Mouse (Mus musculus) neural tube, embryonic 15.5 days (tissue): Measurements from ENCODE around the gene Gm20792. TPM values are rescaled to one million over a fixed set of nuclear protein-coding genes. Genes with fewer than 3 reads are reported as not detected.
"Not testable (repeated sequence)": the region's sequence is repeated elsewhere in the genome, so short reads cannot be mapped to it uniquely, and the experiment has no call there.

ENCODE experiments used
- ATAC-seq: fragments of 200-750 bp; cut with Nextera tagmentation; 2 replicates; pipeline ENCODE4 v1.8.0; 2017; ENCODE audit warnings: mild to moderate bottlenecking, moderate TSS enrichment, moderate library complexity; ENCODE audit not compliant: low FRiP score
- H3K27ac ChIP-seq: fragments of 300-500 bp; sonication (generic); replicated peaks from 2 replicates; pipeline ENCODE4 v1.5.1; 2015; ENCODE audit warnings: mild to moderate bottlenecking, inconsistent platforms
- H3K27me3 ChIP-seq: fragments of 300-500 bp; sonication (generic); replicated peaks from 2 replicates; pipeline ENCODE4 v1.6.1; 2015; ENCODE audit warnings: inconsistent platforms
- H3K36me3 ChIP-seq: fragments of 300-500 bp; sonication (generic); 2 replicates; pipeline ENCODE4 v1.6.1; 2015; ENCODE audit warnings: inconsistent platforms
- H3K4me1 ChIP-seq: fragments of 300-500 bp; sonication (generic); 2 replicates; pipeline ENCODE4 v1.6.1; 2015; ENCODE audit warnings: inconsistent platforms
- H3K4me2 ChIP-seq: fragments of 300-500 bp; sonication (generic); 2 replicates; pipeline ENCODE4 v1.6.1; 2015; ENCODE audit warnings: inconsistent platforms, mild to moderate bottlenecking, moderate library complexity
- H3K4me3 ChIP-seq: fragments of 300-500 bp; sonication (generic); replicated peaks from 2 replicates; pipeline ENCODE4 v1.5.1; 2015; ENCODE audit warnings: mild to moderate bottlenecking, inconsistent platforms
- H3K9ac ChIP-seq: fragments of 300-500 bp; sonication (generic); replicated peaks from 2 replicates; pipeline ENCODE4 v1.6.1; 2015; ENCODE audit warnings: mild to moderate bottlenecking, inconsistent platforms
- H3K9me3 ChIP-seq: fragments of 300-500 bp; sonication (generic); replicated peaks from 2 replicates; pipeline ENCODE4 v1.6.1; 2016; ENCODE audit warnings: inconsistent platforms
- WGBS: fragments of 180-500 bp; shearing (Covaris S2); methylation state at CpG from one replicate; pipeline ENCODE4 v1.1.7; 2015; ENCODE audit warnings: mixed read lengths; 5-methylcytosine and 5-hydroxymethylcytosine counted together
- polyA plus RNA-seq: library from polyadenylated mRNA; unstranded; fragments of >200 nt; fragmentation: Nextera tagmentation; extraction: Ambion mirVana; gene quantifications from 2 replicates; pipeline ENCODE4 v1.2.1, GENCODE M21; 2015

Gm20792 gene
- polyA plus RNA-seq: not detected in 2 replicates

DNA sequence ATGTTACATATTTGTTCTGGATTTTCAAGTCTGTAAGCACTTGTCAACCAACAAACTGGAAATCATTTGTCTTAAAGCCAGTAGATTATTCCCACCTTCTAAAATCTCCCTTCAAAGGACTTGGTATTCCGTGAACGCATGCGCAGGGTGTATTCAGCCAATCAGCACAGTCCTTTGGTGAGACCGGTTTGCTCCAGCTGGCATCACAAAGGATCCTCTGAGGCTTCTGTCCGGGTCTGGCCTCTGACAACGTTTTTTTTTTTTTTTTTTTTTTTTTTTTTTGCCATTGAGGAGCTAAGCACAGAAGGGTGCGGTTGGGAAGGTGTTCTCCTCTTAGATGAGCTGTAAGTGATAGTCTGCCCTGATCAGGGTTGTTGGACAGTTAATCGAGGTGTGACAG, at the start of gene Gm20792:
Gene Gm20792 (plus strand): TSS at position 301 of the 400 bp plus-strand sequence.
- not testable (repeated sequence) for H3K27ac ChIP-seq, H3K4me1 ChIP-seq, H3K9me3 ChIP-seq, H3K27me3 ChIP-seq, H3K9ac ChIP-seq, H3K4me3 ChIP-seq, H3K36me3 ChIP-seq, H3K4me2 ChIP-seq, ATAC-seq
- WGBS: no CpG with 5 or more reads among the region's 8 CpGs
